Mouse (Mus musculus): ENCODE measurements at regions not wholly inside any gene's neighbourhood (a gene's known extent, or its start where the extent isn't known, plus 50 kb on each side); places are given as distances from the start of the nearest gene placed in this dataset.

- Histone ChIP-seq H3K27ac (no peak overlapping the region), H3K4me3 (no peak overlapping the region)
- no peak for DNase-seq (ENCODE audit: extremely low spot score in 1 of 2, low spot score in 2 of 2)
- intact Hi-C loops (cut with DNase I) = no loop called here
- TF ChIP-seq CTCF (IDR thresholded peaks at IDR 0.05) = no peak
Measured at GRCm38 (mm10) chr12:15741219-15741618, 75.5 kb downstream of the Trib2 start.

GRCm38 (mm10) chr12:15738989-15739388 is 77.7 kb downstream of the Trib2 start:
- no peak for DNase-seq (ENCODE audit: extremely low spot score in 1 of 2, low spot score in 2 of 2)
- TF ChIP-seq CTCF (IDR thresholded peaks at IDR 0.05) = no peak
- Histone ChIP-seq H3K4me3 (no peak overlapping the region), H3K27ac (no peak overlapping the region)
- intact Hi-C loops (cut with DNase I) = no loop called here

- DNase-seq (ENCODE audit: extremely low spot score in 1 of 2, low spot score in 2 of 2) = no peak
- H3K27ac ChIP-seq = no peak overlapping the region
- no peak overlapping the region for H3K4me3 ChIP-seq
- intact Hi-C loops (cut with DNase I) = no loop called here
- no peak for TF ChIP-seq CTCF (IDR thresholded peaks at IDR 0.05)
Measured at GRCm38 (mm10) chr12:15731261-15731660, 85.5 kb downstream of the Trib2 start.

GRCm38 (mm10) chr12:15729696-15730095 is 87.0 kb downstream of the Trib2 start:
- no peak for DNase-seq (ENCODE audit: extremely low spot score in 1 of 2, low spot score in 2 of 2)
- Histone ChIP-seq H3K4me3 (no peak overlapping the region), H3K27ac (no peak overlapping the region)
- TF ChIP-seq CTCF (IDR thresholded peaks at IDR 0.05) = no peak
- intact Hi-C loops (cut with DNase I) = no loop called here

GRCm38 (mm10) chr12:15723529-15723928 is 93.2 kb downstream of the Trib2 start:
- intact Hi-C loops (cut with DNase I) = no loop called here
- Histone ChIP-seq H3K4me3 (no peak overlapping the region), H3K27ac (no peak overlapping the region)
- TF ChIP-seq CTCF (IDR thresholded peaks at IDR 0.05) = no peak
- DNase-seq (ENCODE audit: extremely low spot score in 1 of 2, low spot score in 2 of 2) = no peak

GRCm38 (mm10) chr12:15722161-15722560 is 94.6 kb downstream of the Trib2 start:
- H3K4me3 ChIP-seq = no peak overlapping the region
- no peak for TF ChIP-seq CTCF (IDR thresholded peaks at IDR 0.05)
- DNase-seq (ENCODE audit: extremely low spot score in 1 of 2, low spot score in 2 of 2) = no peak
- H3K27ac ChIP-seq = no peak overlapping the region
- intact Hi-C loops (cut with DNase I) = no loop called here

- DNase-seq (ENCODE audit: extremely low spot score in 1 of 2, low spot score in 2 of 2) = no peak
- no peak for TF ChIP-seq CTCF (IDR thresholded peaks at IDR 0.05)
- Histone ChIP-seq H3K4me3 (no peak overlapping the region), H3K27ac (no peak overlapping the region)
- intact Hi-C loops (cut with DNase I) = no loop called here
Measured at GRCm38 (mm10) chr12:15720171-15720570, 96.6 kb downstream of the Trib2 start.

GRCm38 (mm10) chr12:15718827-15719226 is 97.9 kb downstream of the Trib2 start:
- intact Hi-C loops (cut with DNase I) = no loop called here
- TF ChIP-seq CTCF (IDR thresholded peaks at IDR 0.05) = no peak
- no peak for DNase-seq (ENCODE audit: extremely low spot score in 1 of 2, low spot score in 2 of 2)
- no peak overlapping the region for H3K27ac ChIP-seq
- H3K4me3 ChIP-seq = no peak overlapping the region

- DNase-seq (ENCODE audit: extremely low spot score in 1 of 2, low spot score in 2 of 2) = no peak
- Histone ChIP-seq H3K27ac (0 out of 2 replicates have a peak overlapping the region, but pooled peaks have one; percentile 16), H3K4me3 (no peak overlapping the region)
- no peak; the same call in none of the 2 replicates for TF ChIP-seq CTCF (IDR thresholded peaks at IDR 0.05)
- intact Hi-C loops (cut with DNase I) = no loop called here
Measured at GRCm38 (mm10) chr12:15717989-15718388, 98.7 kb downstream of the Trib2 start.

GRCm38 (mm10) chr12:15717342-15717741 is 99.4 kb downstream of the Trib2 start:
- no peak for TF ChIP-seq CTCF (IDR thresholded peaks at IDR 0.05)
- DNase-seq (ENCODE audit: extremely low spot score in 1 of 2, low spot score in 2 of 2) = no peak
- H3K4me3 ChIP-seq = no peak overlapping the region
- no peak overlapping the region for H3K27ac ChIP-seq
- intact Hi-C loops (cut with DNase I) = no loop called here

- Histone ChIP-seq H3K27ac (no peak overlapping the region), H3K4me3 (no peak overlapping the region)
- intact Hi-C loops (cut with DNase I) = no loop called here
- no peak for DNase-seq (ENCODE audit: extremely low spot score in 1 of 2, low spot score in 2 of 2)
- no peak for TF ChIP-seq CTCF (IDR thresholded peaks at IDR 0.05)
Measured at GRCm38 (mm10) chr12:15713623-15714022, 103.1 kb downstream of the Trib2 start.

GRCm38 (mm10) chr12:15707570-15708095 is 109.1 kb downstream of the Trib2 start:
- DNase-seq (ENCODE audit: extremely low spot score in 1 of 2, low spot score in 2 of 2) = no peak
- intact Hi-C loops (cut with DNase I) = no loop called here
- Histone ChIP-seq H3K27ac (no peak overlapping the region), H3K4me3 (no peak overlapping the region)
- TF ChIP-seq CTCF (IDR thresholded peaks at IDR 0.05) = no peak

GRCm38 (mm10) chr12:15704412-15704811 is 112.3 kb downstream of the Trib2 start:
- DNase-seq (ENCODE audit: extremely low spot score in 1 of 2, low spot score in 2 of 2) = peak; percentile 14 to 39
- intact Hi-C loops (cut with DNase I) = loop anchor here (2.0 kb wide), 1 partner anchor 56 kb away; no protein-coding TSS in a partner anchor
- Histone ChIP-seq H3K27ac (peak overlapping the region; percentile 38; the same call in 1 of the 2 replicates), H3K4me3 (no peak overlapping the region)
- no peak for TF ChIP-seq CTCF (IDR thresholded peaks at IDR 0.05)
